Mouse (Mus musculus): ENCODE measurements around the gene Hist2h3c1. TPM values are rescaled to one million over a fixed set of nuclear protein-coding genes. Genes with fewer than 3 reads are reported as not detected.
"Not testable (repeated sequence)": the region's sequence is repeated elsewhere in the genome, so short reads cannot be mapped to it uniquely, and the experiment has no call there.

Hist2h3c1 gene
- polyA plus RNA-seq, 1 experiment, result not detected

DNA sequence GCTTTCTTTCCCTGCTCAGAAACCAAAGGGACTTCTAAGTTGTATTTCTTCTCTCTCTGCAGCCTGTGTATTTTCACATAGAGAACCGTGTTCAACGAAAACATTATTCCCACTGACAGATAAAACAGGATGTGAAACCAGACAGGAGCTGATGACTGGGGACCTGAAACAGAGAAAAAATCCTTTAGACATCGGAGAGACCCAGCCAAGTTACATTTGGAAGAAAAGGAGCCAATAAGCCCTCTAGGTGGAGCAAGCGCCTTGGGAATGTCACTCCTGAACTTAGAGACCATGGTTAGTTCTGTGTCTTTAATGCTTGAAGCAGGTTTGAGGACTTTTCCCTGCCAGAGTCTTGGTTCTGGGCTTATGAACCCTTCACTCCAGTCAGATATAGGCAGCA, 38.0 kb downstream of the Hist2h3c1 start:
- no peak for DNase-seq (ENCODE audit: low spot score)

DNA sequence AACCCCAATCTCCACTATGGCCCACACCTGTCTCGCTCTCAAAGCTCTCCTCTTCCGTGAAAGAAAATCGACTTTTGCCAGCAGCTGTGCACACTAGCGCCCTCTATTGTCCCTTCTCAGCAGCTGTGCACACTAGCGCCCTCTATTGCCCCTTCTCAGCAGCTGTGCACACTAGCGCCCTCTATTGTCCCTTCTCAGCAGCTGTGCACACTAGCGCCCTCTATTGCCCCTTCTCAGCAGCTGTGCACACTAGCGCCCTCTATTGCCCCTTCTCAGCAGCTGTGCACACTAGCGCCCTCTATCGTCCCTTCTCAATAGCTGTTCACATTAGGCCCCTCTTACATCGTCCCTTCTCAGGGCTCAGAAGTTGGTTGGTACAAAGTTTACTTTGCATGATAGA, 40.8 kb downstream of the Hist2h3c1 start:
- not testable (repeated sequence) for DNase-seq (ENCODE audit: low spot score)

DNA sequence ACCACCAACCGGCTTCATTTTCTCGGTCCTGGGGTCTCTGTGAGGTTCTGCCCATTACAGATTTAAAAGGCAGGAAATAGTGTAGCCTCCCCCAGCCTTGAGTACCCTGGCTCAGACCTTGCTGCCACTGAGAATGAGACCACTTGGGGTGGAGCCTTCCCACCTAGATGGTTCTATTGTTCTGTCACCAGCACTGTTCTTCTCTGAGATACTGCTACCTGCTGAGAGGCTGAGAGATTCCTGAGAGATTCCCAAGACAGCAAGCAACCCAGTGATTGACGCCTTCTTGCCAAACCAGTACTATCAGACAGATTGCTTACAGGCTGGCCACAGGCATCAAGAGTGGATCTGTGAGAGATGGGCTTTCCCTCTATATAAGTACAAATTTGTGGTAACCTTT, 42.7 kb downstream of the Hist2h3c1 start:
- DNase-seq (ENCODE audit: low spot score), result no peak

DNA sequence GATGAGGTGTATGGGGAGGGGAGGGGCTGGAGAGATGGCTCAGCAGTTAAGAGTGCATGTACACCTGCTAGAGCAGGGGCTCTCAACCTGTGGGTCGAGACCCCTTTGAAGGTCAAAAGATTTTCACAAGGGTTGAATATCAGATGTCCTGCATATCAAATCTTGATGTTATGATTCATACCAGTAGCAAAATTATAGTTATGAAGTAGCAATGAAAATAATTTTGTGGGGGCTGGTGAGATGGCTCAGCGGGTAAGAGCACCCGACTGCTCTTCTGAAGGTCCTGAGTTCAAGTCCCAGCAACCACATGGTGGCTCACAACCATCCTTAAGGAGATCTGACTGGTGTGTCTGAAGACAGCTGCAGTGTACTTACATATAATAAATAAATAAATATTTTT, 44.2 kb downstream of the Hist2h3c1 start:
- DNase-seq (ENCODE audit: low spot score), result not testable (repeated sequence)

DNA sequence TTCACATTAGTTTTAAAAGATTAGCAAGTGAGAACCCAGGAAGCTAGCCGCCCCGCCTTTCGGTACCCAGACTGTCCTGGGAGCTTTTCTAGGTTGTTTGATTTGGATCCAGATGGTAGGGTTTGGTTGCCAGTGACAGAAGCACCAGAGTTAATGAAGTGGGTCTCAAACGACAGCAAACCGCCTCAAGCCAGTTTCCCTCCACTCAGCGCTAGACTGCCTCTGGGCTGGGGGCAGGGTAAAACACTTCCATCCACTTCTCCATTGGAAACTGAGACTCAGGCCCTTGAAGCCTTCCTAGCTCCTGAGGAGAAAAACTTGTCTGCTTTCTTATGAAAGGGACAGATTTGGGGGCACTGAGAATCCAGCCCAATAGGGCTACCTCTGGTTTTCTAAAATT, 46.2 kb downstream of the Hist2h3c1 start:
- DNase-seq (ENCODE audit: low spot score), result no peak

DNA sequence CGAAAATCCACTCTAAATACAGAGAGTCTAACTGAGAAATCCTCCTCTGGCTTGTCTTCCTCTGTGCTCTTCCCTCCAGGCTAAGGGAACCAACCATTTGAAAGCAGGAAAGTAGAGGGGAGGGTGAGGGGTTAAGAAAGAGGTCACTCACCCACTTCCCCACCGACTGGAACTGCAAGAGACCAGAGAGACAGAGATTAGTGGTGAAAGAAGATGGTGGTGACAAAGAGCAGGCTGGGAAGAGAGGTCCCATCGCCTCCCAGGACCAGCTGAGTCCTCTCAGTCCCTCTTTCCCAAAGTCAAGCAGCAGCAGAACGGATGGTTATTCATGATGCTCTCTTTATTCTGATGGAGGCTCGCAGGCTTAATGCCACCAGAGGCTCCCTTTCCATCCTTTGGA, 46.9 kb downstream of the Hist2h3c1 start:
- no peak for DNase-seq (ENCODE audit: low spot score)

DNA sequence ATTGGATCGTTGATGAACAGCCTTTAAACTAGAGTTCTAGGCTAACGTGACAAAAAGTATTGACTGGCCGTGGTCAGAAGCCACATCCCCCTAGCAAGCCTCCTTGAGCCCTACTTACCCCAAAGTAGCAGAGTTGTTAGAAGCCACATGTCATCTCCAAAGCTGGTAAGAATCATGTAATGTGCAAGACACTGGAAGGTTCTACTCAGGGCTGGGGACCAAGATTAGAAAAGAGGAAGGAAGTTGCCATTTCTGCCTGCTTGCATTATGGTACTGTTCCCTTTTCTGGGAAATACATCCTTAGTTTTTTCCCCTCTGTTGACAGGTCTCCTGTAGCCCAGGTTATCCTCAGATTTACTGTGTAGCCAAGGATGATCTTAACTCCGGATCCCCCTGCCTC, 47.3 kb downstream of the Hist2h3c1 start, which contains the start of gene Fcgr1:
Fcgr1 (minus strand) TSS at position 183 of the 400 bp plus-strand sequence.
- DNase-seq (ENCODE audit: low spot score), result no peak

Other genes starting within 250 kb of the Hist2h3c1 start
- 15.3 and 20.3 TPM in 2 replicates for gene Vps45, start 188.2 kb upstream of the Hist2h3c1 start, polyA plus RNA-seq (2012; rRNA removed)
- 11.1 and 16.8 TPM in 2 replicates for gene Otud7b, start 142.2 kb upstream of the Hist2h3c1 start, polyA plus RNA-seq (2012; rRNA removed)
- gene Mtmr11, start 84.7 kb upstream of the Hist2h3c1 start, polyA plus RNA-seq (2012; rRNA removed), result 33.7 and 35.7 TPM in 2 replicates
- 48.6 and 52.3 TPM in 2 replicates for gene Sf3b4, start 74.4 kb upstream of the Hist2h3c1 start, polyA plus RNA-seq (2012; rRNA removed)
- 8.6 and 9.4 TPM in 2 replicates for gene Sv2a, start 65.5 kb upstream of the Hist2h3c1 start, polyA plus RNA-seq (2012; rRNA removed)
- 28.1 and 39.1 TPM in 2 replicates for gene Bola1, start 27.0 kb upstream of the Hist2h3c1 start, polyA plus RNA-seq (2012; rRNA removed)
- 0.60 and 0.74 TPM in 2 replicates for gene Hist2h2ab, start 26.8 kb upstream of the Hist2h3c1 start, polyA plus RNA-seq (2012; rRNA removed)
- 0.76 and 0.99 TPM in 2 replicates for gene Hist2h2ac, start 25.8 kb upstream of the Hist2h3c1 start, polyA plus RNA-seq (2012; rRNA removed)
- 7.7 TPM in 2 replicates for gene Hist2h2be, start 25.6 kb upstream of the Hist2h3c1 start, polyA plus RNA-seq (2012; rRNA removed)
- gene Hist2h3c2, start 7.6 kb upstream of the Hist2h3c1 start, polyA plus RNA-seq (2012; rRNA removed), result 8.6 and 14.3 TPM in 2 replicates
- gene Hist2h2aa2, start 6.4 kb upstream of the Hist2h3c1 start, polyA plus RNA-seq (2012; rRNA removed), result 6.9 and 41.2 TPM in 2 replicates
- gene Hist2h2aa1, start 1.2 kb upstream of the Hist2h3c1 start, polyA plus RNA-seq (2012; rRNA removed), result 140 and 149 TPM in 2 replicates
- gene Hist2h4, start 16.6 kb downstream of the Hist2h3c1 start, polyA plus RNA-seq (2012; rRNA removed), result 1.4 and 1.6 TPM in 2 replicates
- 1.9 and 3.2 TPM in 2 replicates for gene Hist2h3b, start 22.0 kb downstream of the Hist2h3c1 start, polyA plus RNA-seq (2012; rRNA removed)
- gene Hist2h2bb, start 23.1 kb downstream of the Hist2h3c1 start, polyA plus RNA-seq (2012; rRNA removed), result 0.69 TPM in 1 of 2 replicates, not detected in the other
- 4.9 and 5.6 TPM in 2 replicates for gene Fcgr1, start 47.3 kb downstream of the Hist2h3c1 start, polyA plus RNA-seq (2012; rRNA removed)
- gene BC107364, start 205.6 kb downstream of the Hist2h3c1 start, polyA plus RNA-seq (2012; rRNA removed), result 0.15 and 0.29 TPM in 2 replicates

Measured in urinary bladder, adult 2 months (tissue).